Mouse (Mus musculus) E14TG2a.4 (cell line): ENCODE measurements around the gene Doc2a.

Experiments
- H3K27me3 ChIP-seq: 2 replicates; pipeline ENCODE4 v1.6.1; 2014; ENCODE audit warnings: low read length, control low read depth; ENCODE audit not compliant: insufficient read depth
- H3K36me3 ChIP-seq: 2 replicates; pipeline ENCODE4 v1.6.1; 2014; ENCODE audit warnings: low read length, control low read depth; ENCODE audit not compliant: insufficient read depth
- H3K4me1 ChIP-seq: replicated peaks from 2 replicates; pipeline ENCODE4 v1.6.1; 2014; ENCODE audit warnings: low read depth, low read length, control low read depth
- H3K4me3 ChIP-seq: replicated peaks from 2 replicates; pipeline ENCODE4 v1.5.1; 2014; ENCODE audit warnings: mild to moderate bottlenecking, low read length
- H3K9me3 ChIP-seq: 2 replicates; pipeline ENCODE4 v1.6.1; 2014; ENCODE audit warnings: low read length, control low read depth
- CTCF ChIP-seq: conservative IDR thresholded peaks from 2 replicates; pipeline ENCODE4 v1.5.1; 2014; ENCODE audit warnings: low read length
- NANOG ChIP-seq: IDR thresholded peaks from 2 replicates; pipeline ENCODE4 v1.6.1; 2014; ENCODE audit warnings: borderline replicate concordance, low read length, mixed read lengths
- POU5F1 ChIP-seq: IDR thresholded peaks from 2 replicates; pipeline ENCODE4 v1.6.1; 2014; ENCODE audit warnings: low read length, borderline replicate concordance

The Doc2a gene

DNA sequence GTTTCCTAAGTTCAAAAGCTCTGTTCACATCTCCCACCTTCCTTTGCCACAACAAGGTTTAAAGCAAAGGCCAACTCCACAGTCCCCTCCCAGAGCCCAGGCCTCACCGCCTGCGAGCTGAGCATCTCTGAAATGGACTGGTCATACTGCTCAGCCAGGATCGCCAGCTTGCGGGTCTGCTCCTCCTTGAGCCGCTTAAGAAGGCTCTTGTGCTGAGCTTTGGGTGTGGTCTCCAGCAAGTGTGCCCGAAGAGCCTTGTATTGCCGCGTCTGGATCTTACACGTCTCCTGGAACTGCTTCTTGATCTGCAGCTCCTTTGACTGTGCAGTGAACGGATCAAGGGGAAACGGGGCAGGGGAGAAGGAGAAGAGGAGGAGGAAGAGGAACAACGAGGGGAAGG lies 20.8 kb downstream of the Doc2a start:
- TF ChIP-seq POU5F1 (no peak), CTCF (no peak)
- H3K27me3 ChIP-seq: no peaks in the 10 kb centered on the region
- H3K36me3 ChIP-seq: peaks cover 100% of the 10 kb centered on the region
- H3K4me1 ChIP-seq: peaks cover 96% of the 10 kb centered on the region
- H3K9me3 ChIP-seq: peaks cover 6% of the 10 kb centered on the region
- no peak overlapping the region for H3K4me3 ChIP-seq

DNA sequence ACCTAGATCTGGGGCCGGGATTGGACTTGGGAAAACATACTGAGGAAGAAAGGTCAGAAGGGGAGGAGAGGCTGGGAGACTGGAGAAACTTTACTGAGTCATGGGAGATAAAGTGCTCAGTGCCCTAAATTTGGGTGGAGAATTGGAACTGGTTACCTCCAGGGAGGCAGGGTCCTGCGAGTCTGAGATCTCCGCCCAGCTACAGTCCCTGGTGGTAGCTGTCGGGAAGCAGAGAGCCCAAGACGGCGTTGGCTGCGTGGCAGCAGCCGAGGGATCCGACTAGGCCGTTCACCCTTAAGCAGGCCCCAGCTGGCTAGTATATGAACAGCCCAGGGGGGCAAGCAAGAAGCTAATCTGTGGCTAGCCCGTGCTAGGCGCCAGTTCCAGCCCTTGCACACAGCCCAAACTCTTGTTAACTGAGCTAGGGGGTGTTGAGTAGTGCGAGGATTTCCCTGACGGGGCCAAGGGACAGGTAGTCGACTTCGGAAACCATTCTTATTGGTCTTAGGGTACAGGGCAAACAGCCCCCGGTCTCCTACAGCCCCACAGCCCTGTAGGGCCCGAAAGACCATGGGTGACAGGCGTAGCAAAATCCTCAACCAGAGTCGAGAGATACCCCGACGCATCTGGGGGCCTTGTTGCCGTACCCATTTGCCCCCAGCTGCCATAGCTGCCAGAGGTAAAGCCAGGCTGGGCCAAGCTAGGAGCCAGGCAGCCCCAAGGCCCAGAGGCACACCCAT lies 22.7 kb downstream of the Doc2a start:
- peaks cover 100% of the 10 kb centered on the region for H3K36me3 ChIP-seq
- no peaks in the 10 kb centered on the region for H3K9me3 ChIP-seq
- TF ChIP-seq POU5F1: no peak
- no peak for TF ChIP-seq NANOG
- TF ChIP-seq CTCF: no peak

DNA sequence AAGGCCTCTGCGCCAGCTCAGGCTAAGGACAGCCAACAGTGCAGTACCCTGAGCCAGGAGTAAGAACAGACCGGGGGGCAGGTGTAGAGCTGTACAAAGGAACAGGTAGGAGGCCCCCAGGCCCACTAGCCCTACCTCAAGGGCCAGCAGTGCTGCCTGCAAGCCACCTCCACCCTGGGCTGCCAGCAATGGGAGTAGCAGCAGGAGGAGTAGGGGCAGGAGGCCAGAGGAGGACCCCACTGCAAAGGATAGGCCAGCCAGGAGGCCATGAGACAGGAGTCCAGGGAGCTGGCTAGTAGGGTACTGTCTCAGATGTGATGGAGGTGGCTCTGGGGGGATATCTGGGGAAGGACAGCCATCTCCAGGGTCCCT lies 23.3 kb downstream of the Doc2a start:
- no peak overlapping the region for H3K4me3 ChIP-seq
- TF ChIP-seq NANOG (no peak), POU5F1 (no peak), CTCF (no peak)
- H3K4me1 ChIP-seq: peaks cover 73% of the 10 kb centered on the region
- no peaks in the 10 kb centered on the region for H3K9me3 ChIP-seq
- no peaks in the 10 kb centered on the region for H3K27me3 ChIP-seq
- peaks cover 100% of the 10 kb centered on the region for H3K36me3 ChIP-seq

More for the DNA sequence above, 22.7 kb downstream of the Doc2a start:
- Histone ChIP-seq H3K4me3 (no peak overlapping the region), H3K27me3 (no peaks in the 10 kb centered on the region), H3K4me1 (peaks cover 78% of the 10 kb centered on the region)

DNA sequence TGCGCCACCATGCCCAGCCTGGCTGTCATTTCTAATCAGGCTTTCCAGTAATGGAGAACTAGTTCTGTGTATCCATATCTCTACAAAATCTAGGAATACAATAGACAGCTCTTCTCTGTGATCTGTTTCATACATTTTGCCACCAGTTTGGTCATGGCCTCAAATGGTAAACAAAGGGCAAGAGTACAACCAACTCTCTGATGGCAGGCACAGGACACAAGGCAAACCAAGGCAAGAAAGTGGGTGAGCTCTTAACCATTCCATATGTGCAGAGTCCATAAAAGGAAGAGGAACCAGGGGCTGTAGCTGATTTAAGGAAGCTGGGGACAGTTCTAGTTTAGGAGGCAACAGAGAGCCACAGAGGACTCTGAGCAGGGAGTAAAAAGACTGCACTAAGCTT lies 30.0 kb downstream of the Doc2a start:
- TF ChIP-seq POU5F1: no peak
- Histone ChIP-seq H3K4me1 (peaks cover 24% of the 10 kb centered on the region), H3K27me3 (no peaks in the 10 kb centered on the region), H3K36me3 (peaks cover 100% of the 10 kb centered on the region), H3K4me3 (no peak overlapping the region), H3K9me3 (no peaks in the 10 kb centered on the region)

DNA sequence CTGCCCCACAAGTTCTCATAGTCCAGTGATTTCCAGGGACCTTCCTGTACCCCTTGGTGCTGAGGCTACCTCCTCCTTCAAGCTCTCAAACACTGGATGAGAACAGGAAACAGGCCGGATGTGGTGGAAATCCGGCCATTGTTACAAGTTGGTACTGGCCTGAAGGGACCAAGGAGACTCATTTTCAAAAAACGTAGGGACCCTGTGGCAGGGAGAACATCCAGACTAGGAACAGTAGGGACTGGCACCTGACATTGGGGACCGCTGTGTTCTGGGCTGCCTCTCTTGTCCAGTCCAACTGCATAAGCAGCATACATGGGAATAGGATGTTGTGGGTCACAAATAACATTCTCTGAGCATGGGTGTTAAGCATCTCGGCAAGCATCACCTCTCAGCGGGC lies 33.8 kb downstream of the Doc2a start:
- no peaks in the 10 kb centered on the region for H3K27me3 ChIP-seq
- no peak overlapping the region for H3K4me3 ChIP-seq
- peaks cover 44% of the 10 kb centered on the region for H3K4me1 ChIP-seq
- peaks cover 69% of the 10 kb centered on the region for H3K36me3 ChIP-seq
- TF ChIP-seq CTCF (no peak), POU5F1 (no peak), NANOG (no peak)
- H3K9me3 ChIP-seq: no peaks in the 10 kb centered on the region

DNA sequence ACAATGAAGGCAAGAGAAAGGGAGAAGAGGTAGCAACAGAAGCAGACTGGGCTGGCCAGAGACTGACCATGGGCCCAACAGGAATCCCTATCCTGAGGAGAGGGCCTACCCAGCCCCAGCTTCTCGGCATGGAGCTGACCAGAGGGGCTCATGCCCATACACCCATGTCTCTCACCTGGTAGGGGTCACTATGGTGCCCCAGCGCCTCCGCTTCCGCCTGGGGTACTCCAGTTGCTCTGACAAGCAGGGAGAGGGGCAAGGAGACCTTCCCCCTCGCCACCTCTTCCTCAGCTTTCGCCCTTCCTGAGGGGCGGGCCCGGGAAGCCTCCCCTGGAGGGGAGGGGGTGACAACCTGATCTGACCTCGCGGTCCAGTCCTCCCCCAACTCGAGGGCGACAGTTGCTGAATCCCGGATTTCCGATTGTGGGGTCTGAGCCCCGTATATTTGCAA lies 36.5 kb downstream of the Doc2a start:
- H3K36me3 ChIP-seq: peaks cover 42% of the 10 kb centered on the region

DNA sequence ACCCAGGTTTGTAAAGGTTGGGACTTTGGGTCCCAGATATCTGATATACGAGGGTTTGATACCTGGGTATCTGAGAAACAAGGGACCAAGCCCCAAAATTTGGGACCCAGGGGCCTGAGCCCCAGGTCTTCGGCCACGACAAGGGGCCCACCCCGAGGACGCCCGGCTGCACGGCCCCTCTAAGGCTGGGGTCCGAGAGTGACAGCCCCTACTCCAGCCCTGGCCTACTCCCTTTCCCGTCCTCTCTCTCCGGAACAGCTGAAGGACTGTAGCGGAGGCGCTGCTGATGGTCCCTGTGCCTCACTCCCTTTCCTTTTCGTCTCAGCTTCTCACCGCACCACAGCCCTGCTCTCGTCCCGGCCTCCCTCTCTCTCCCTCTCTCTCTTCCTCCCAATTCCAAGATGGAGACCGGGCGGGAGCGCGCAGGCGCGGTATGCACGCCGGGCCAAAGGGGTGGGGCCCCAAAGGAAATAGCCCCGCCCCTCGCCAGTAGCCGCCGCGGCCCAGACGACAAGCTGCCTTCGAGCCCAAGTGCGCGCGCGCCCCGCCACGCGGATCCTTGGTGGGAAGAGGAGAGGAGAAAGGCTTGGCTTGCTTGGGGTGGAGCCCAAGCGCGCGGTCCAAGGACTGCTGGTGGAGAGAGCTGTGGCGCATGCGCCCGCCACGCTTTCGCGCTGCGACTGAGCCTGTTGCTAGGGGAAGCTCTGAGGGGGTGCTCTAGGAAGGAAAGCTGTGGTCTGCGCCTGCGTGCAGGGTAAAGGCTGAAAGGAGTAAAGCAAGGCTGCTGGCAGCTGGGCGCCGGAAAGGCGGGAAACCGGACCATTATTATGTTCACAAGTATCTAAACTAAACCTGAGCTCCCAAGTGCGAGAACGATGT lies 37.3 kb downstream of the Doc2a start, which contains the start of gene Taok2:
Gene Taok2 (minus strand): TSS at position 418 of the 879 bp plus-strand sequence.
- Histone ChIP-seq H3K36me3 (peaks cover 34% of the 10 kb centered on the region), H3K27me3 (no peaks in the 10 kb centered on the region), H3K4me1 (peaks cover 54% of the 10 kb centered on the region), H3K9me3 (no peaks in the 10 kb centered on the region), H3K4me3 (peak within 1 kb of the TSS; percentile 94)
- TF ChIP-seq CTCF (no peak), POU5F1 (no peak)

More for the DNA sequence above, 36.5 kb downstream of the Doc2a start:
- H3K27me3 ChIP-seq: no peaks in the 10 kb centered on the region
- H3K4me1 ChIP-seq: peaks cover 49% of the 10 kb centered on the region
- H3K9me3 ChIP-seq: no peaks in the 10 kb centered on the region
- TF ChIP-seq POU5F1 (no peak), NANOG (no peak), CTCF (no peak)
- H3K4me3 ChIP-seq: peak overlapping the region; percentile 94

DNA sequence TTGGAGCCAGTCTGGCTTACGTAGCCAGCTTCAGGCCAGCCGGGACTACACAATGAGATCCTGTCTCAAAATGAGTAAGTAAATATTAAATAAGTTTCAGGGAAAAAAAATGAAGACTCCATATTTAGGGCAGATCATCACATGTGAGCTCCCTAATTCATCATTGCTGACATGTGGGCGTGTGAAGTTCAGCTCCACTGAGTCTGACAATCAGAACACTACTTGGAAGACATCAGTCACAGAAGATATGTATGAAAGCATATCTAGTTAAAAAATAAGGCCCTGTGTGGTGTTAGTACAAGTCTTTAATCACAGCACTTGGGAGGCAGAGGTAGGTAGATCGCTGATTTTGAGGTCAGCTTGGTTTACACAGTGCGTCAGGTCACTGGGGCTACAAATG lies 40.1 kb downstream of the Doc2a start:
- no peak for TF ChIP-seq POU5F1
- no peak for TF ChIP-seq NANOG
- TF ChIP-seq CTCF: no peak
- H3K4me1 ChIP-seq: peaks cover 39% of the 10 kb centered on the region
- H3K4me3 ChIP-seq: no peak overlapping the region
- no peaks in the 10 kb centered on the region for H3K27me3 ChIP-seq
- H3K36me3 ChIP-seq: peaks cover 18% of the 10 kb centered on the region
- no peaks in the 10 kb centered on the region for H3K9me3 ChIP-seq
